Mouse (Mus musculus): Measurements from ENCODE around the gene Zfp763. TPM values are rescaled to one million over a fixed set of nuclear protein-coding genes. Genes with fewer than 3 reads are reported as not detected.
"Not testable (repeated sequence)": the region's sequence is repeated elsewhere in the genome, so short reads cannot be mapped to it uniquely, and the experiment has no call there.

The Zfp763 gene
- 9.8 and 11.5 TPM in 2 replicates for polyA plus RNA-seq (2015; fragmentation: Nextera tagmentation; extraction: Ambion mirVana)

DNA sequence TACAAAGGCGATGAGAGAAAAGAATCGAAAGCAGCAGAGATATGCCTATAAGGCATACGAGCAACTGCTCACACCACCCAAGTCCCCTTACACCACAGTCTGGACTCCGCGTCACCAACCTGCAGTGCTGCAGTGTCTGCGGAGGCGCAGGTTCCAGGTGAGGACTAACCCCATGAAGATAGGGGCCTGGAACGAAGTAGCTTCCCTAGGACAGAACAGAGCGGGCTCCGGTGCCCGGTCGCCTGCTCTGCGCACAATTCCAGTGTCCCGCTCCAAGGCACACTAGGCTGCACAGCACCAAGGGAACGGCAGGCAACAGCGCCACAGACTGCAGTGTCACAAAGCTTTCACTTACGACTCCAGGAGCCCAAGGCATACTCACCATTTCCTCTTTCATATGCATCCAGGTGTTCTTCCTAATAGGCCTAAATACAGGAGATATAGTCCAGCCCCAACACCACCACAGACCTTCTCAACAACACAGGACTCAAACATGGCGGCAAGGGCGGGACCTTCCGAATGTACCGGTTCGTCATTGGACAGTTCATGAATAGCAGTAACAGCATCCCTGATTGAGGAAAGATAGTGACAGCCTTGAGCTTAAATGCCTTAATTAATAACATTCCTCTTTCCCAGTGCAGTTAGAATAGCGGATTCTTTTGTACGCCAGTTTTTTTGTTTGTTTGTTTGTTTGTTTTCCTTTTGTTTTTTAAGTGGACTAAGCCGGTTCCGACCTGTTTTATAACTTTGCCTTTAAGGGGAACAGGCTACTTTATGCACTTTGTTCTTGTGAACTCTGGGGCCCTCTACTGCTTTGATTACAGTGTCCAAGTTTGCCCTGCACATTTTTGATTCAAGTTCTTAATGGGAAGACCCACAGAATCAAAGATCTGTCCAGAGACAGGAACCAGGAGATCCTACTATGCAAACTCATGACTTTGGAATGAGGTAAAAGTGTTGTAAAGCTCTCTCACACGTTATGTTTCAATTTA lies at the start of gene Zfp763:
Gene Zfp763 (minus strand): TSS at position 503 of the 992 bp plus-strand sequence.
- WGBS, result 2% methylated on average over 27 of the region's 27 CpGs
- Histone ChIP-seq H3K27me3 (ENCODE audit: insufficient read depth, low read length) (no peaks in the 10 kb centered on the region), H3K4me3 (replicated peaks; ENCODE audit: low read depth, low read length) (peak within 1 kb of the TSS; percentile 73), H3K4me2 (ENCODE audit: low read length) (peak within 1 kb of the TSS; percentile 64), H3K4me1 (replicated peaks; ENCODE audit: insufficient read depth, low read length) (no peaks in the 10 kb centered on the region), H3K9ac (ENCODE audit: low read depth, low read length) (peak within 1 kb of the TSS; percentile 88), H3K9me3 (replicated peaks; ENCODE audit: low read length) (no peaks in the 10 kb centered on the region), H3K36me3 (ENCODE audit: insufficient read depth, low read length) (no peaks in the 10 kb centered on the region), H3K27ac (peak within 1 kb of the TSS; percentile 90)
- DNase-seq (ENCODE audit: low spot score) (peak; percentile 95), ATAC-seq (replicated peaks; ENCODE audit: low FRiP score, low read depth) (peak; percentile 97)
- TF ChIP-seq CTCF (IDR thresholded peaks at IDR 0.05; ENCODE audit: low read depth), result peak; percentile 27

- H3K4me1 ChIP-seq (replicated peaks; ENCODE audit: insufficient read depth, low read length), result no peaks in the 10 kb centered on the region
- TF ChIP-seq CTCF (IDR thresholded peaks at IDR 0.05; ENCODE audit: low read depth), result no peak
- no peak within 1 kb of the TSS for H3K4me3 ChIP-seq (replicated peaks; ENCODE audit: low read depth, low read length)
- no peaks in the 10 kb centered on the region for H3K36me3 ChIP-seq (ENCODE audit: insufficient read depth, low read length)
- ATAC-seq (replicated peaks; ENCODE audit: low FRiP score, low read depth) (no peak), DNase-seq (ENCODE audit: low spot score) (no peak)
- no peak within 1 kb of the TSS for H3K4me2 ChIP-seq (ENCODE audit: low read length)
- H3K27ac ChIP-seq, result no peak within 1 kb of the TSS
- 51% methylated on average over 1 of the region's 1 CpGs for WGBS
- no peaks in the 10 kb centered on the region for H3K9me3 ChIP-seq (replicated peaks; ENCODE audit: low read length)
- no peaks in the 10 kb centered on the region for H3K27me3 ChIP-seq (ENCODE audit: insufficient read depth, low read length)
- no peak within 1 kb of the TSS for H3K9ac ChIP-seq (ENCODE audit: low read depth, low read length)
Measured at GRCm38 (mm10) chr17:33067958-33068357, 34.8 kb upstream of the Zfp763 start, which contains the start of gene 4921501E09Rik. Gene 4921501E09Rik, minus strand, starts transcription at chr17:33068058.

DNA sequence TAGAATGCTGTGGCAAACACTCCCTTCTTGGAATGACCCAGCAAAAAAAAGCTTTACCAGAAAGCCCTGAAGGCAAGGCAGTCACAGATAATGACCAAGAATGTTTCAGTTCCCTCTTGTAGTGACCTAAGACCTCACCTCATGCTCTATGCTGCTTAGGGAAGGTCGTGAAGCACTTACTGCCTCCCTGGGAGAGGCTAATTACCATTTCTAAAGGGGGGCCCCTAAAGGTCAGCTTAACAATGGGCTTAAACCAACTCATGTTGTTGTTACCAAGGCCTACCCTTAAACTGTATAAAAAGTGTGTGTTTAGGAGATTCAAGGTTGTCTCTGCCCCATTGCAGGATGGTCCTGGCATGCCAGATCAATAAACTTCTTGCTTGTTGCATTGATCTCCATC lies 29.8 kb upstream of the Zfp763 start:
- no peaks in the 10 kb centered on the region for H3K27me3 ChIP-seq (ENCODE audit: insufficient read depth, low read length)
- H3K4me1 ChIP-seq (replicated peaks; ENCODE audit: insufficient read depth, low read length), result no peaks in the 10 kb centered on the region
- no peak for TF ChIP-seq CTCF (IDR thresholded peaks at IDR 0.05; ENCODE audit: low read depth)
- WGBS, result 0% methylated on average over 1 of the region's 1 CpGs
- no peak overlapping the region for H3K4me2 ChIP-seq (ENCODE audit: low read length)
- ATAC-seq (replicated peaks; ENCODE audit: low FRiP score, low read depth), result no peak
- H3K9me3 ChIP-seq (replicated peaks; ENCODE audit: low read length), result no peaks in the 10 kb centered on the region
- H3K9ac ChIP-seq (ENCODE audit: low read depth, low read length), result no peak overlapping the region
- no peak overlapping the region for H3K27ac ChIP-seq
- no peak for DNase-seq (ENCODE audit: low spot score)
- H3K36me3 ChIP-seq (ENCODE audit: insufficient read depth, low read length), result no peaks in the 10 kb centered on the region
- H3K4me3 ChIP-seq (replicated peaks; ENCODE audit: low read depth, low read length), result no peak overlapping the region

DNA sequence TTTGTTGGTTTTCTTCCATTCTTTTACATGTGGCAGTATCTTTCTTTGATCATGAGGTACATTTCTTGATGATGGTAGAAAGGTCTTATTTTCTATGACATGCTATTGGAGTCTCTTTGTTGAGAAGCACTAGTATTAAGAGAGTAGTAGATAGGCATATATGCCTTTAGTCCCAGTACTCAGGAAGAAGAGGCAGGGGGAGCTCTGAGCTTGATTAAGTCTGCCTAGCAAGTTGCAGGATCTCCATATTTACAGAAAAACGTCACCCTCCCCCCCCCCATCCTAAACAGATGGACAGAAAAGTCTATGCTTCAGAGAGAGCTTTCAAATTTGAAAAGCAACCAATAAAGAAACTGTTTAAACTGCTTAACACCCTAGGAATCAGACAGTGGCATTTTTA lies 25.6 kb upstream of the Zfp763 start:
- ATAC-seq (replicated peaks; ENCODE audit: low FRiP score, low read depth) (no peak), DNase-seq (ENCODE audit: low spot score) (peak; percentile 25)
- Histone ChIP-seq H3K9me3 (replicated peaks; ENCODE audit: low read length) (no peaks in the 10 kb centered on the region), H3K27ac (no peak overlapping the region), H3K4me1 (replicated peaks; ENCODE audit: insufficient read depth, low read length) (no peaks in the 10 kb centered on the region), H3K9ac (ENCODE audit: low read depth, low read length) (no peak overlapping the region), H3K27me3 (ENCODE audit: insufficient read depth, low read length) (no peaks in the 10 kb centered on the region), H3K36me3 (ENCODE audit: insufficient read depth, low read length) (no peaks in the 10 kb centered on the region), H3K4me3 (replicated peaks; ENCODE audit: low read depth, low read length) (no peak overlapping the region), H3K4me2 (ENCODE audit: low read length) (no peak overlapping the region)
- TF ChIP-seq CTCF (IDR thresholded peaks at IDR 0.05; ENCODE audit: low read depth), result no peak; the same call in 1 of the 2 replicates
- WGBS, result 10% methylated on average over 1 of the region's 1 CpGs

DNA sequence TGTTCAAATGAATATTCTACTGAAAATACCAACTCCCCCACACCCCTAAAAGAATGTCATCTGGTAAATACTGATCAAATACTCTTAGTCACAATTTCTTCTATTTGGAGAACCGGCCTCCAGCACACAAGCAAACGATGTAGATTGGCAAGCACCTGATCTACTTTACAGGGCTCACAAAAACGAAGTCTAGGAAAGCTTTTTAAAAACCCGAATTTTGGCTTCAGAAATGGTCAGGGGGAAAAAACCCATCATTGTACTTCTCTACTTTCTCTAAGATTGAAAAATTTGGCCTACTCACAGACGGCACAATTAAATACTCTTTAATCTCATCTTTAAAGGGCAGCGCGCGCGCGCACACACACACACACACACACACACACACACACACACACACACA lies 826 bp downstream of the Zfp763 start:
- Histone ChIP-seq H3K27me3 (ENCODE audit: insufficient read depth, low read length) (no peaks in the 10 kb centered on the region), H3K9me3 (replicated peaks; ENCODE audit: low read length) (no peaks in the 10 kb centered on the region), H3K27ac (peak overlapping the region; percentile 90; the same call in 1 of the 2 replicates), H3K4me2 (ENCODE audit: low read length) (peak overlapping the region; percentile 64), H3K36me3 (ENCODE audit: insufficient read depth, low read length) (no peaks in the 10 kb centered on the region), H3K4me1 (replicated peaks; ENCODE audit: insufficient read depth, low read length) (no peaks in the 10 kb centered on the region), H3K4me3 (replicated peaks; ENCODE audit: low read depth, low read length) (peak overlapping the region; percentile 73), H3K9ac (ENCODE audit: low read depth, low read length) (peak overlapping the region; percentile 88; the same call in 1 of the 2 replicates)
- no peak for ATAC-seq (replicated peaks; ENCODE audit: low FRiP score, low read depth)
- WGBS, result 12% methylated on average over 10 of the region's 10 CpGs
- no peak for TF ChIP-seq CTCF (IDR thresholded peaks at IDR 0.05; ENCODE audit: low read depth)
- peak; percentile 7 for DNase-seq (ENCODE audit: low spot score)

GRCm38 (mm10) chr17:33020434-33020833 lies 12.8 kb downstream of the Zfp763 start:
- Histone ChIP-seq H3K9me3 (replicated peaks; ENCODE audit: low read length) (peaks cover 22% of the 10 kb centered on the region; the same call in 1 of the 2 replicates), H3K36me3 (ENCODE audit: insufficient read depth, low read length) (peaks cover 31% of the 10 kb centered on the region)
- H3K4me2 ChIP-seq (ENCODE audit: low read length); H3K4me3 ChIP-seq (replicated peaks; ENCODE audit: low read depth, low read length); H3K4me1 ChIP-seq (replicated peaks; ENCODE audit: insufficient read depth, low read length); ATAC-seq (replicated peaks; ENCODE audit: low FRiP score, low read depth); DNase-seq (ENCODE audit: low spot score); H3K9ac ChIP-seq (ENCODE audit: low read depth, low read length); H3K27ac ChIP-seq; H3K27me3 ChIP-seq (ENCODE audit: insufficient read depth, low read length): not testable (repeated sequence)

Data from kidney, postnatal 0 days (tissue).